Mouse (Mus musculus): ENCODE results near the gene Tstd1.

Tstd1 gene

GRCm38 (mm10) chr1:171457568-171457967, 38.9 kb downstream of the Tstd1 start:
- DNase-seq = no peak

DNA sequence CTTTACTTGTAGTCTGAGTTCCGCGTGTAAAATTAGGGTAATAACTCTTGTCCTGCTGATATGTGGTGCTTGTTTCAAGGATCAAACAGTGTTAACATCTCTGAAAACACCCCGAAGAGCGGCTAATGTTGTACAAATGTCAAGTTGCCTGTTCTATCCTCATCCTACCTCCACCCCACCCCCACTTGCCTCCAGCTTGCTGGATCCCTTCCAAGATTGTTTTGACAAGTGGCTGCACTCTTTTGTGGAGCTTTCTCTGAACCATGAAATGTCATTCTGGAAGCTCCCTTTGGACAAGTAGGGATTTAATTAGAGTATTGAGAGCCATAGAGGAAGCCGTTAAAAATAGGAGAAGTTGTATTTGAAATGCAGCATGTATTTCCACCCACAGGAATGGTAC, 41.1 kb downstream of the Tstd1 start:
- DNase-seq = no peak

DNA sequence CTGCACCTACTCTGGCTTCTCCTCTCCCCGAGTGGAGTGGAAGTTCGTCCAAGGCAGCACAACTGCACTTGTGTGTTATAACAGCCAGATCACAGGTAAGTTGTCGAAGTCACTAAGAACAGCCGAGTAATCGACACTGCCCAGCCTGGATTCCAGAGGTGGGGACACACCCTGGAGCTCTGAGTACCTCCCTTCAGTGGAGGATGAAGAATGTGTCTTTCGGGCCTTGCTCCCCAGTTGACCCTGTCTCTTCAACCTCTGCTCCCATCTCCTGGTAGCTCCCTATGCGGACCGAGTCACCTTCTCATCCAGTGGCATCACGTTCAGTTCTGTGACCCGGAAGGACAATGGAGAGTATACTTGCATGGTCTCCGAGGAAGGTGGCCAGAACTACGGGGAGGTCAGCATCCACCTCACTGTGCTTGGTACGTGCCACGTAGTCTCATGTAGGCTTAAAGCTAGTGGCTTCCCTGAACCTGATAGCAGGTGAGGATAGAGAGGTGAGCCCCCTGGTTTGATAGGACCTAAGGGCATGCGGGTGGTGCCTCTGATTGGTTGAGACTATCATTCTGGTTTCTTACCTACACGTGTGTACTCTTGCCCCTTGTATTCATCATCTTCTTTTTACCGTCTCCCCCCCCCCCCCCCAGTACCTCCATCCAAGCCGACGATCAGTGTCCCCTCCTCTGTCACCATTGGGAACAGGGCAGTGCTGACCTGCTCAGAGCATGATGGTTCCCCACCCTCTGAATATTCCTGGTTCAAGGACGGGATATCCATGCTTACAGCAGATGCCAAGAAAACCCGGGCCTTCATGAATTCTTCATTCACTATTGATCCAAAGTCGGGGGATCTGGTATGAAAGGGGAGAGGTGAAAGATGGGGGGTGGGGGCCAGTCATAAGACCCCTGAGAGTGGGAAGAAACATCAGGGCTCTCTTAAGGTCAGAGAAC, 42.2 kb downstream of the Tstd1 start:
- no peak for DNase-seq

DNA sequence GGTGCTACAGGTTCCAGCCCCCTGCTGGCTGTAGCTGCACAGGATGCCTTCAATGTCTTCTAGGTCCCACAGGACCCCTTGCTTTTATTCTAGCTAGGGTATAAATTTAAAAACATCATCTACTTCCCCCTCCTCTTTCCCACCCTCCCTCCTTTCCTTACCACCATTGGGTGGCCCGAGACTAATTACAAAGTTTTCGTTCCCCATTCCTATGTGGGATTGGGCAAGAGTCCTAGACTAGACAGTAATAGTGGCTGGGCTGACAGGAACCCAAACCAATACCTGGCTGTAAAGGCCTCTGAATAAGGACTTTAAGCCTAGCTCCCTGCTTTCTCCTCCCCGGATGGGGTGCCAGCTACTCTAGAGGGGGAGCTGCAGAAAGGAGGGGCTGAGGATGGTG, 44.5 kb downstream of the Tstd1 start:
- DNase-seq = no peak

- no peak for DNase-seq
These were observed 47.2 kb downstream of the Tstd1 start for GRCm38 (mm10) chr1:171465749-171466412.

DNA sequence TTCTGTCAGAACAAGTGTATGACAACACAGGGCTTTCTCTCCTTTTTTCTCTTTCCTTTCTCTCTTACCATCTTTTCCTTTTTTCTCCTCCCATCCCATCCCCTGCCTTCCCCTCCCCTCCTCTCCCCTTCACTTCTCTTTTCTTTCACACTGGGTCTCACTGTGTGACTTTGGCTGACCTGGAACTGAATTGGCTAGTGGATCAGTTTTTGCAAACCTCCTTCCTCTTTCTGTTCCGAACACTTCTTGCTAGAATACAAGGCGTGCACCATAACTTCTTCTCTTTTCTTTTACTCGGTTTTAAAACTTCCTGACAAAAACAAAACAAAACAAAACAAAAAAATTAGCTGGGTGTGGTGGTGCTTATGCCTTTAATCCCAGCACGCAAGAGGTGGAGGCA, 47.9 kb downstream of the Tstd1 start:
- no peak for DNase-seq

GRCm38 (mm10) chr1:171469678-171470077, 51.0 kb downstream of the Tstd1 start:
- no peak for DNase-seq
